Mouse (Mus musculus): ENCODE results near the gene Gm3488.
"Not testable (repeated sequence)": the region's sequence is repeated elsewhere in the genome, so short reads cannot be mapped to it uniquely, and the experiment has no call there.

Gm3488 gene

DNA sequence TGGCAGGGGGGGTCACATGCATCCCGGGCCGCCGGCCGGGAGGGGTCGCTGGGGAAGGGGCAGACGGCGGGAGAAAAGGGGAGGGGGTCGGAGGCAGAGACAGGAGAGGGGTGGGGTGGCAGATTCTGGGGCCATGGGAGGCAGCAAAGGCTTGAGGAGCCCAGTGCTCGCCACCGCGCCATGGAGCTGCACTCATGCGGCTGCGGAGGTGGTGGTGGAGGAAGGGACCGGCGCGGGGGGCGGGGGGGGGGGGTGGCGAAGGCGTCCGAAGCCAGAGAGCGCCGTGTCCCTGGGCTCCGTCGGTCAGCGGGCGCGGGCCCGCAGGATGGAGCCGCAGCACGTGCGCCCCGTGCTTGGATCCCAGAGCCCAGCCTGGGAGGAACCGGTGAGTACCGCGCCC, at the start of gene Gm3488:
Gene Gm3488, plus strand, starts transcription at position 301 of the 400 bp plus-strand sequence.
- DNase-seq = not testable (repeated sequence)

DNA sequence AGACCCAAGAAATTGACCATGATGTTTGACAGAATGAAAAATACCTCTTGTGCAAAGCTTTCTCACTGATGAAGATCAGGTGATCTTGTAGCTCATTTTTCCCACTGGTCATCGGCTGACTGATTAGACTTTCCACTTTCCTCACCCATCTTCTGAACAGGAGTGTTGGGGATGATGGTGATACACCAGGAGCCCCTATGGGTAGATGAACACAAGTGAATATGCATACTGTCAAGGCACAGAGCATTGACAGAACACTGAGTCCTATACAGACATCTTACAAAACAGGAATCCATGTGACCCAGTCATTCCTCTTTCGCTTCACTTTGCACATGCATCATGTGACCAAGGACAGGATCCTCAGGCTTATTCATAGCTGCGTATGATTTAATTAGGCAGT, 46.1 kb upstream of the Gm3488 start, which contains the start of gene Gm3194:
Gene Gm3194, minus strand, starts transcription at position 101 of the 400 bp plus-strand sequence.
- not testable (repeated sequence) for DNase-seq

DNA sequence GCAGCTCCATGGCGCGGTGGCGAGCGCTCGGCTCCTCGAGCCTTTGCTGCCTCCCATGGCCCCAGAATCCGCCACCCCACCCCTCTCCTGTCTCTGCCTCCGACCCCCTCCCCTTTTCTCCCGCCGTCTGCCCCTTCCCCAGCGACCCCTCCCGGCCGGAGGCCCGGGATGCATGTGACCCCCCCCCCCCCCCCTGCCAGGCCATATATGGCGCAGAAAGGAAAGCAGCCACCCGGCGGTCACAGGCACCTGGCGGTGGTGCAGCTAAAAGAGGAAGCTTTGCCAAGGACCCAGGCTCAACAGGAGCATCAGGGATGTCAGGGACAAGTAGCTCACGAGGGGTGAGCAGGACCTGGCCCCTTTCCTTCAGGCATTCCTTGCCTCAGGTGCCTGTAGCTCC, 41.0 kb upstream of the Gm3488 start:
- DNase-seq = not testable (repeated sequence)

DNA sequence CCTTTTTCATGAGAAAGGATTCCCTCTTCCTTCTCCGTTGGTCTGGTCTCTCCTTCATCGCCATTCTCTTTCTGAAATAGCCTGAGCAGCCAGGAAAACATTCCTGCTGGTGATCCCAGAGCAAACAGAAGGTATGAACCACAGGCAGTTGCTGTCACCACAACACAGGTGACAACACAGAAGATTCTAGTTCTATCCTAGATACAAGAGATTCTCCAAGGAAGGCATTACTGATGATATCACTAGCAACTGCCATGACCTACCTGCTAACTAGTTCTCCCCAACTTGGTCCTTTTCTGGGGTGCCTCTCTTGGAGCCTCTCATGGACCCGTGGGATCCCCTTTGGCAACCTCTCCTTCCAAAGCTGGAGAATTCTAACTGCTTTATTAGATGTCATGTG, 23.7 kb upstream of the Gm3488 start, which contains the start of gene Gm8246:
Gene Gm8246, minus strand, starts transcription at position 101 of the 400 bp plus-strand sequence.
- not testable (repeated sequence) for DNase-seq

DNA sequence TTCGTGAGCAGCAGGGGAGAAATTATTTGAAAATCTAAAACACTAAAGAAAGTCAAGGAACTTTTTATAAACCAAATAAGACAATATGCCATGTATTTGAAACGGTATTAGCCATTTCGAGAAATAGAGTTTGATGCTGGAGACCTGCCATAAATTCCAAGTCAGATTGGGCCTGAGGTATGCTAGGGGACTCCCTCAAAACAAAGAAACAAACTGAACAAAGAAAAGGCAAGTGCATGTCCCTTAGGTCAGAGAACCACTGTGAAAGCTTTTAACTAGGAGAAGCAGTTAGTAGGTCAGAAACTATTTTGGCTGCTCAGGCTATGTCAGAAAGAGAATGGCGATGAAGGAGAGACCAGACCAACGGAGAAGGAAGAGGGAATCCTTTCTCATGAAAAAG, 17.6 kb upstream of the Gm3488 start, which contains the start of gene Gm3187:
Gene Gm3187, plus strand, starts transcription at position 301 of the 400 bp plus-strand sequence.
- DNase-seq = not testable (repeated sequence)

DNA sequence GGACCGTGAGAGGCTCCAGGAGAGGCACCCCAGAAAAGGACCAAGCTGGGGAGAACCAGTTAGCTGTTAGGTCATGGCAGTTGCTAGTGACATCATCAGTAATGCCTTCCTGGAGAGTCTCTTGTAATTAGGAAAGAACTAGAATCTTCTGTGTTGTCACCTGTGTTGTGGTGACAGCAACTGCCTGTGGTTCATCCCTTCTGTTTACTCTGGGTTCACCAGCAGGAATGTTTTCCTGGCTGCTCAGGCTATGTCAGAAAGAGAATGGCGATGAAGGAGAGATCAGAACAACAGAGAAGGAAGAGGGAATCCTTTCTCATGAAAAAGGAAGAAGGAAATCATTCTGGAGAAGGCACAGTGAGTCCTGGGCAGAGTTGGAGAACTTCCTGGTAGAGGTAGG, 36.7 kb downstream of the Gm3488 start, which contains the start of gene Gm3532:
Gene Gm3532, plus strand, starts transcription at position 301 of the 400 bp plus-strand sequence.
- DNase-seq = not testable (repeated sequence)

Measured in cerebellum, postnatal 10 days (tissue).